Mouse (Mus musculus) cerebellum, adult (tissue): ENCODE measurements at regions not wholly inside any gene's neighbourhood (a gene's known extent, or its start where the extent isn't known, plus 50 kb on each side); places are given as distances from the start of the nearest gene placed in this dataset.

ENCODE experiments used
- ATAC-seq: cut with Nextera tagmentation; 2 replicates; pipeline ENCODE4 v1.9.2; 2017; ENCODE audit warnings: mild to moderate bottlenecking, moderate library complexity, mixed read lengths; ENCODE audit not compliant: insufficient number of reproducible peaks, low FRiP score, low TSS enrichment

DNA sequence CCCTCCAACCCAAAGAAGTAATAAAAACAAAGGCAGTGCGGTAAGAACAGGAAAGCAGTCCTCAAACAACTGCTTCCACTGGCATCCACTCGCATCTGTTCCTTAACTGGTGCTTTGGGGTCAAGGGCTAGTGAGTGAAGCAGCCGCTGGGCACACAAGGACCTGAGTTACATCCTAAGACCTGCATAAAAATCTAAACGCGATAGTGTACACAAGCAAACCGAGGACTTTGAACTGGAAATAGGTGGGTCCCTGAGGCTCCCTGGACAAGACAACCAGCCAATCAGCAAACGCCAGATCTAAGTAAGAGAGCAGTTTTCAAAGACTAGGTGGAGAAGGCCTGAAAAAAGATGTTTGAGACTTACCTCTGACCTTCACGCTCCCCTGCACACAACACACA lies 66.8 kb upstream of the Plcz1 start:
- ATAC-seq: no peak

- no peak for ATAC-seq
These were observed 66.4 kb upstream of the Plcz1 start for GRCm38 (mm10) chr6:140107628-140108027.

- no peak for ATAC-seq
These were observed 64.9 kb upstream of the Plcz1 start for GRCm38 (mm10) chr6:140106141-140106540.

GRCm38 (mm10) chr6:140102043-140102442 lies 60.8 kb upstream of the Plcz1 start:
- no peak for ATAC-seq

DNA sequence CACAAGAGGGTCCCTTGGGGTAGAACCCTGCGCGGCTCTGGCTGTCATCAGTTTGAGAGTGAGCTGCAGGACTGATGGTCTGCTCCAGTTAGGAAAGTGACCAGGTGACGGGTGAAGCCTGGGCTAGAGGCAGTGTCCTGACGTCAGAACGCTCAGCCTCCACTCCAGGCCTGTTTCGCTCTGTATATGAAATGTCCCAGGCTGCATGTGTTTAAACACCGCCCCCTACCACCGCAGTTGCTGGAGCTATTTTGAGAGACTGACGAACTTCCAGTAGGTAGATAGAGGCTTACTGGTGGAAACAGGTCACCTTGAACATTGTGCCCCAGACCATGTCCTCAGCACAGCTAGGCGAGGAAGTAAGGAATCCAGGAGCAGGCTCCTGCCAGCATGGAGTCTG lies 54.2 kb upstream of the Plcz1 start:
- ATAC-seq: no peak
